Mouse (Mus musculus) MEL (cell line): ENCODE data around the gene D630036H23Rik. TPM values are rescaled to one million over a fixed set of nuclear protein-coding genes. Genes with fewer than 3 reads are reported as not detected.

ENCODE experiments used
- DNase-seq: peaks from one replicate; pipeline ENCODE4 v3.0.0; 2011; ENCODE audit warnings: low read depth, low spot score
- H3K27ac ChIP-seq: 2 replicates; pipeline ENCODE4 v1.5.1; 2012; ENCODE audit warnings: low read depth, mild to moderate bottlenecking, control low read depth, low read length, moderate library complexity; ENCODE audit not compliant: control insufficient read depth
- H3K27me3 ChIP-seq, 2 experiments: fragments of 150-350 bp in 1 of 2; sonication (generic) in 1 of 2; 2 replicates each; pipeline ENCODE4 v1.6.1; 2012; ENCODE audit warnings: low read length in 2 of 2, mild to moderate bottlenecking in 2 of 2, improper control_type of control experiment in 1 of 2, moderate library complexity in 1 of 2; ENCODE audit not compliant: insufficient read depth in 2 of 2, control insufficient read depth in 1 of 2
- H3K36me3 ChIP-seq, 2 experiments: 2 replicates each; pipeline ENCODE4 v1.6.1; 2012 to 2014; ENCODE audit warnings: low read length in 2 of 2, improper control_type of control experiment in 1 of 2, inconsistent platforms in 1 of 2, mild to moderate bottlenecking in 1 of 2; ENCODE audit not compliant: insufficient read depth in 2 of 2, control insufficient read depth in 1 of 2
- H3K4me1 ChIP-seq, 2 experiments: fragments of 150-350 bp in 1 of 2; sonication (generic) in 1 of 2; 2 replicates each; pipeline ENCODE4 v1.6.1; 2012; ENCODE audit warnings: low read length in 2 of 2, improper control_type of control experiment in 1 of 2, mild to moderate bottlenecking in 1 of 2; ENCODE audit not compliant: insufficient read depth in 2 of 2, control insufficient read depth in 1 of 2
- H3K4me3 ChIP-seq, 2 experiments: fragments of 150-350 bp in 1 of 2; sonication (generic) in 1 of 2; 2 replicates each; pipeline ENCODE4 v1.5.1; 2012; ENCODE audit warnings: low read depth in 2 of 2, low read length in 2 of 2, mild to moderate bottlenecking in 2 of 2, moderate library complexity in 2 of 2, control low read depth in 1 of 2, improper control_type of control experiment in 1 of 2; ENCODE audit not compliant: control insufficient read depth in 1 of 2, insufficient read depth in 1 of 2
- H3K79me2 ChIP-seq: 2 replicates; pipeline ENCODE4 v1.6.1; 2012; ENCODE audit warnings: mild to moderate bottlenecking, low read length, moderate library complexity; ENCODE audit not compliant: control insufficient read depth, poor library complexity, insufficient read depth
- H3K9ac ChIP-seq: 2 replicates; pipeline ENCODE4 v1.6.1; 2012; ENCODE audit warnings: low read depth, mild to moderate bottlenecking, control low read depth, low read length, moderate library complexity; ENCODE audit not compliant: control insufficient read depth, poor library complexity, severe bottlenecking
- H3K9me3 ChIP-seq: fragments of 150-350 bp; sonication (generic); replicated peaks from 2 replicates; pipeline ENCODE4 v1.6.1; 2012; ENCODE audit warnings: mild to moderate bottlenecking, low read length, improper control_type of control experiment, moderate library complexity; ENCODE audit not compliant: insufficient read depth
- BHLHE40 ChIP-seq: IDR thresholded peaks from 2 replicates; pipeline ENCODE4 v1.6.1; 2012; ENCODE audit warnings: low read depth, mild to moderate bottlenecking, inconsistent platforms, low read length, improper control_type of control experiment, borderline replicate concordance
- CHD1 ChIP-seq: IDR thresholded peaks from 2 replicates; pipeline ENCODE4 v1.6.1; 2012; ENCODE audit warnings: low read depth, mild to moderate bottlenecking, inconsistent platforms, low read length, improper control_type of control experiment
- CHD2 ChIP-seq: IDR thresholded peaks from 2 replicates; pipeline ENCODE4 v1.6.1; 2011; ENCODE audit warnings: low read length, improper control_type of control experiment
- CTCF ChIP-seq, 3 experiments: IDR thresholded peaks in 2 of 3; conservative IDR thresholded peaks in 1 of 3; 2 replicates each; pipeline ENCODE4 v1.5.1; 2011 to 2012; ENCODE audit warnings: low read length in 3 of 3, low read depth in 2 of 3, mild to moderate bottlenecking in 2 of 3, improper control_type of control experiment in 1 of 3, inconsistent platforms in 1 of 3, mixed read lengths in 1 of 3, moderate library complexity in 1 of 3; ENCODE audit not compliant: control insufficient read depth in 1 of 3, insufficient read depth in 1 of 3, poor library complexity in 1 of 3, severe bottlenecking in 1 of 3
- ELF1 ChIP-seq: IDR thresholded peaks from 2 replicates; pipeline ENCODE4 v1.6.1; 2014; ENCODE audit warnings: low read depth, mild to moderate bottlenecking, inconsistent platforms, low read length, improper control_type of control experiment, moderate library complexity
- ETS1 ChIP-seq: IDR thresholded peaks from 2 replicates; pipeline ENCODE4 v1.6.1; 2012; ENCODE audit warnings: low read depth, mild to moderate bottlenecking, inconsistent platforms, low read length, improper control_type of control experiment, moderate library complexity
- GABPA ChIP-seq: IDR thresholded peaks from 2 replicates; pipeline ENCODE4 v1.6.1; 2012; ENCODE audit warnings: low read depth, mild to moderate bottlenecking, inconsistent platforms, low read length, improper control_type of control experiment, moderate library complexity
- GATA1 ChIP-seq: IDR thresholded peaks from 2 replicates; pipeline ENCODE4 v1.6.1; 2011; ENCODE audit warnings: low read depth, low read length, improper control_type of control experiment
- HCFC1 ChIP-seq: IDR thresholded peaks from 2 replicates; pipeline ENCODE4 v1.6.1; 2012; ENCODE audit warnings: low read depth, mild to moderate bottlenecking, inconsistent platforms, low read length, improper control_type of control experiment, moderate library complexity
- JUND ChIP-seq: IDR thresholded peaks from 2 replicates; pipeline ENCODE4 v1.6.1; 2011; ENCODE audit warnings: low read depth, mild to moderate bottlenecking, improper control_type of control experiment, low read length
- MAFK ChIP-seq: IDR thresholded peaks from 2 replicates; pipeline ENCODE4 v1.6.1; 2011; ENCODE audit warnings: low read depth, mild to moderate bottlenecking, low read length, improper control_type of control experiment, borderline replicate concordance
- MAX ChIP-seq: IDR thresholded peaks from 2 replicates; pipeline ENCODE4 v1.6.1; 2011; ENCODE audit warnings: low read length, improper control_type of control experiment
- MAZ ChIP-seq: IDR thresholded peaks from 2 replicates; pipeline ENCODE4 v1.6.1; 2012; ENCODE audit warnings: low read depth, mild to moderate bottlenecking, inconsistent platforms, low read length, improper control_type of control experiment
- MEF2A ChIP-seq: IDR thresholded peaks from 2 replicates; pipeline ENCODE4 v1.6.1; 2014; ENCODE audit warnings: low read depth, mild to moderate bottlenecking, inconsistent platforms, low read length, improper control_type of control experiment; ENCODE audit not compliant: poor library complexity, insufficient replicate concordance, severe bottlenecking; ENCODE audit errors: extremely low read depth
- MXI1 ChIP-seq: IDR thresholded peaks from 2 replicates; pipeline ENCODE4 v1.6.1; 2011; ENCODE audit warnings: mild to moderate bottlenecking, low read depth, low read length, improper control_type of control experiment
- MYB ChIP-seq: IDR thresholded peaks from 2 replicates; pipeline ENCODE4 v1.6.1; 2011; ENCODE audit warnings: mild to moderate bottlenecking, low read depth, low read length, improper control_type of control experiment
- MYC ChIP-seq: IDR thresholded peaks from 2 replicates; pipeline ENCODE4 v1.6.1; 2011; ENCODE audit warnings: low read depth, mild to moderate bottlenecking, low read length, improper control_type of control experiment, moderate library complexity
- NELFE ChIP-seq: IDR thresholded peaks from 2 replicates; pipeline ENCODE4 v1.6.1; 2011; ENCODE audit warnings: low read depth, low read length, improper control_type of control experiment
- NRF1 ChIP-seq: IDR thresholded peaks from 2 replicates; pipeline ENCODE4 v1.6.1; 2014; ENCODE audit warnings: low read depth, mild to moderate bottlenecking, inconsistent platforms, low read length, improper control_type of control experiment, moderate library complexity; ENCODE audit not compliant: poor library complexity, insufficient read depth, severe bottlenecking
- POLR2A ChIP-seq, 2 experiments: IDR thresholded peaks; 2 replicates each; pipeline ENCODE4 v1.6.1; 2011 to 2012; ENCODE audit warnings: low read length in 2 of 2, mild to moderate bottlenecking in 2 of 2, control low read depth in 1 of 2, improper control_type of control experiment in 1 of 2, low read depth in 1 of 2, moderate library complexity in 1 of 2; ENCODE audit not compliant: control insufficient read depth in 1 of 2, insufficient read depth in 1 of 2, poor library complexity in 1 of 2
- POLR2AphosphoS2 ChIP-seq: IDR thresholded peaks from 2 replicates; pipeline ENCODE4 v1.6.1; 2011; ENCODE audit warnings: low read length, improper control_type of control experiment
- RAD21 ChIP-seq: IDR thresholded peaks from 2 replicates; pipeline ENCODE4 v1.6.1; 2011; ENCODE audit warnings: mild to moderate bottlenecking, low read depth, low read length, improper control_type of control experiment
- RCOR1 ChIP-seq: IDR thresholded peaks from 2 replicates; pipeline ENCODE4 v1.6.1; 2012; ENCODE audit warnings: low read depth, mild to moderate bottlenecking, inconsistent platforms, low read length, improper control_type of control experiment
- SIN3A ChIP-seq: IDR thresholded peaks from 2 replicates; pipeline ENCODE4 v1.6.1; 2012; ENCODE audit warnings: low read length, improper control_type of control experiment, inconsistent platforms
- SMC3 ChIP-seq: IDR thresholded peaks from 2 replicates; pipeline ENCODE4 v1.6.1; 2011; ENCODE audit warnings: low read depth, low read length, improper control_type of control experiment
- TBP ChIP-seq: IDR thresholded peaks from 2 replicates; pipeline ENCODE4 v1.8.0; 2011; ENCODE audit warnings: low read depth, low read length, improper control_type of control experiment
- TCF12 ChIP-seq: IDR thresholded peaks from 2 replicates; pipeline ENCODE4 v1.6.1; 2014; ENCODE audit warnings: low read depth, mild to moderate bottlenecking, inconsistent platforms, low read length, improper control_type of control experiment, moderate library complexity
- UBTF ChIP-seq: IDR thresholded peaks from 2 replicates; pipeline ENCODE4 v1.6.1; 2012; ENCODE audit warnings: low read depth, mild to moderate bottlenecking, inconsistent platforms, low read length, improper control_type of control experiment, moderate library complexity, borderline replicate concordance; ENCODE audit not compliant: insufficient read depth
- USF1 ChIP-seq: IDR thresholded peaks from 2 replicates; pipeline ENCODE4 v1.6.1; 2014; ENCODE audit warnings: low read depth, mild to moderate bottlenecking, inconsistent platforms, low read length, improper control_type of control experiment, moderate library complexity
- USF2 ChIP-seq, 2 experiments: IDR thresholded peaks; 2 replicates each; pipeline ENCODE4 v1.6.1; 2011 to 2012; ENCODE audit warnings: improper control_type of control experiment in 2 of 2, low read length in 2 of 2, borderline replicate concordance in 1 of 2, inconsistent platforms in 1 of 2, low read depth in 1 of 2, mild to moderate bottlenecking in 1 of 2; ENCODE audit not compliant: insufficient read depth in 1 of 2
- ZC3H11A ChIP-seq: IDR thresholded peaks from 2 replicates; pipeline ENCODE4 v1.6.1; 2012; ENCODE audit warnings: low read depth, mild to moderate bottlenecking, inconsistent platforms, low read length, improper control_type of control experiment
- ZKSCAN1 ChIP-seq: IDR thresholded peaks from 2 replicates; pipeline ENCODE4 v1.6.1; 2012; ENCODE audit warnings: low read depth, mild to moderate bottlenecking, inconsistent platforms, low read length, improper control_type of control experiment, moderate library complexity
- ZMIZ1 ChIP-seq: IDR thresholded peaks from 2 replicates; pipeline ENCODE4 v1.6.1; 2012; ENCODE audit warnings: low read depth, mild to moderate bottlenecking, inconsistent platforms, low read length, improper control_type of control experiment, moderate library complexity
- ZNF384 ChIP-seq: IDR thresholded peaks from 2 replicates; pipeline ENCODE4 v1.6.1; 2012; ENCODE audit warnings: low read depth, mild to moderate bottlenecking, inconsistent platforms, low read length, improper control_type of control experiment
- polyA plus RNA-seq, 2 experiments: library from polyadenylated mRNA; stranded (reverse) in 1 of 2; unstranded in 1 of 2; fragments of >175 nt in 1 of 2; fragments of >200 nt in 1 of 2; gene quantifications; 2 replicates each; pipeline versions ENCODE4 v1.2.1 to v1.2.4; 2012; ENCODE audit warnings: low replicate concordance in 2 of 2, low read depth in 1 of 2; ENCODE audit not compliant: insufficient read length in 2 of 2, insufficient read depth in 1 of 2, missing spikeins in 1 of 2
- total RNA-seq: library from RNA; depleted of rRNA; stranded (reverse); fragments of 300-350 nt; gene quantifications from 2 replicates; pipeline ENCODE4 v1.2.3, GENCODE M21; 2012; rRNA removed

D630036H23Rik gene
- 0.16 and 1.0 TPM in 2 replicates for total RNA-seq
- under 1 TPM in 1 of 2 experiments, not detected in 1; 0.42 TPM for polyA plus RNA-seq

DNA sequence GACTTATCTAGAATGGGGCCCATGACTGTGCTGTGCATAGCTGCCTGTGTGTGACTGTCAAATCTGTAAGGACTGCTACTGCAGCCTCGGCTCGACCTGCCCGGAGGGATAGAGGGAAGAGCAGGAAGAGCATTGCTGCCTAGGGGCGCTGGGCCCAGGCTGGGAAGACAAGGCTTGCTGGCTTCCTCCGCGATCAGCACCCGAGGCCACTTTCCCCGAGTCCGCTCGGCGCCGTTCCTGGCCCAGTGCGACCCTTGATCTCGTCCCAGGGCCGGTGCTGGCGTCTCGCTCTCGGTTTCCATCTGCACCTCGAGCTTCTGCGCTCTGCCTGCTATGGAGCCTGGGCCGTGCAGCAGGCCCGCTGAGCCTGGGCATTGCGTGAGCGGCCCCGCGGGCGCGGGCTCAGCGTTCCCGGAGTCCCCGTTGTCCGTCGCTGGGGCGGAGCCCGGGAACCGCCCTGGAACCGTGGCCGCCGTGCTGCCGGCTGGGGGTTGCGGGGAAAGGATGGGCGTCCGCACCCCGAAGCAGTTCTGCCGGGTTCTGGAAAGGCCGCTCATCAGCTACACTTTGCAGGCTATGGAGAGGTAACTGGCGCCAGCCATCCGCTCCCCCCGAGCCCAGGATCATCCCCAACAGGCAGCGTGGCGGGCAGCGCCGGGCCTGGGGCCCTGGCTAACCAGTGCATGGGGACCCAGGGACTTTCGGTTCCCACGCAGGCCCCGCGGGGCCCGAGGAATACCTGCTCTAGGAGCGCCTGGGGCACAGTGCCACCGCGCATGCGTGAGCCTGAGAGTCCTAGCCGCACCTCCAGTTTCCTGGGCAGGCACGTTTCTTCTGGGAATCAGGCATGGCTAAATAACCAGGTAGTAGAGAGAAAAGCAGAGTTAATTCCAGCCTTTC is at the start of gene D630036H23Rik, which contains the start of gene Ispd:
D630036H23Rik (minus strand) TSS at position 741 of the 900 bp plus-strand sequence.
Ispd (plus strand) TSS at position 10 of the 900 bp plus-strand sequence.
- Histone ChIP-seq H3K27ac (peak within 1 kb of the TSS; percentile 66), H3K36me3 (peaks cover 0 to 4% of the 10 kb centered on the region in 2 experiments; a peak in 2 of 4 replicates), H3K4me3 (peak within 1 kb of the TSS; percentile 93 to 96), H3K9ac (peak within 1 kb of the TSS; percentile 98), H3K79me2 (peaks cover 5% of the 10 kb centered on the region; the same call in 1 of the 2 replicates), H3K27me3 (no peaks in the 10 kb centered on the region), H3K9me3 (no peaks in the 10 kb centered on the region), H3K4me1 (peaks cover 3 to 4% of the 10 kb centered on the region in 2 experiments)
- DNase-seq = peak; percentile 88
- TF ChIP-seq CHD1 (no peak), MYB (no peak), POLR2AphosphoS2 (peak; percentile 34; the same call in 1 of the 2 replicates), CTCF (IDR thresholded peaks at IDR 0.05 in 2 of 3, conservative IDR thresholded peaks at IDR 0.05 in 1 of 3; ENCODE audit: control insufficient read depth in 1 of 3, insufficient read depth in 1 of 3, low read depth in 2 of 3, low read length in 3 of 3, poor library complexity in 1 of 3, severe bottlenecking in 1 of 3) (no peak), JUND (no peak), ZKSCAN1 (no peak), POLR2A (IDR thresholded peaks at IDR 0.05; ENCODE audit: control insufficient read depth in 1 of 2, insufficient read depth in 1 of 2, low read depth in 1 of 2, low read length in 2 of 2, poor library complexity in 1 of 2) (peak; percentile 68 to 85), CHD2 (no peak), TCF12 (peak; percentile 42), GABPA (no peak), NELFE (peak; percentile 90), RCOR1 (no peak; the same call in 1 of the 2 replicates), HCFC1 (0 out of 2 replicates have a peak, but pooled peaks have one; percentile 53), RAD21 (no peak), NRF1 (peak; percentile 96), MAZ (no peak), BHLHE40 (peak; percentile 90), USF2 (IDR thresholded peaks at IDR 0.05; ENCODE audit: borderline replicate concordance in 1 of 2, insufficient read depth in 1 of 2, low read depth in 1 of 2, low read length in 2 of 2) (no peak), MYC (peak; percentile 73; the same call in 1 of the 2 replicates), ZC3H11A (no peak), SIN3A (0 out of 2 replicates have a peak, but pooled peaks have one; percentile 14), MAFK (no peak), GATA1 (no peak), ZMIZ1 (no peak), MXI1 (peak; percentile 55; the same call in 1 of the 2 replicates), SMC3 (no peak), MAX (peak; percentile 73), TBP (peak; percentile 73; the same call in 1 of the 2 replicates), UBTF (peak; percentile 99), ZNF384 (no peak), USF1 (no peak), MEF2A (no peak; the same call in 1 of the 2 replicates), ELF1 (0 out of 2 replicates have a peak, but pooled peaks have one; percentile 32), ETS1 (no peak)
